Mouse (Mus musculus) adrenal gland, postnatal 4 days (tissue): ENCODE data around the gene Gm3642. TPM values are rescaled to one million over a fixed set of nuclear protein-coding genes. Genes with fewer than 3 reads are reported as not detected.
"Not testable (repeated sequence)": the region's sequence is repeated elsewhere in the genome, so short reads cannot be mapped to it uniquely, and the experiment has no call there.

Source experiments
- DNase-seq, 2 experiments: peaks; one replicate each; pipeline ENCODE4 v3.0.0; 2021 to 2022; ENCODE audit warnings: low spot score in 2 of 2, mixed read lengths in 2 of 2
- long read RNA-seq, 2 experiments: library from polyadenylated mRNA; stranded (forward); transcript quantifications; one replicate each; pipeline ENCODE4 v2.0.0; 2021
- total RNA-seq, 2 experiments: library from RNA; stranded (reverse); gene quantifications; 2 replicates each; pipeline ENCODE4 v1.2.3; 2021

Gene Gm3642
- not detected for total RNA-seq
- long read RNA-seq, experiment 1: 0 reads
- long read RNA-seq, experiment 2: 0 reads

DNA sequence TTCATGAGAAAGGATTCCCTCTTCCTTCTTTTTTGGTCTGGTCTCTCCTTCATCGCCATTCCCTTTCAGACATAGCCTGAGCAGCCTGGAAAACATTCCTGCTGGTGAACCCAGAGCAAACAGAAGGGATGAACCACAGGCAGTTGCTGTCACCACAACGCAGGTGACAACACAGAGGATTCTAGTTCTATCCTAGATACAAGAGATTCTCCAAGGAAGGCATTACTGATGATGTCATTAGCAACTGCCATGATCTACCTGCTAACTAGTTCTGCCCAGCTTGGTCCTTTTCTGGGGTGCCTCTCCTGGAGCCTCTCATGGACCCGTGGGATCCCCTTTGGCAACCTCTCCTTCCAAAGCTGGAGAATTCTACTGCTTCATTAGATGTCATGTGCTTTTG lies at the start of gene Gm3642:
Gene Gm3642 (minus strand): TSS at position 101 of the 400 bp plus-strand sequence.
- DNase-seq: not testable (repeated sequence)

DNA sequence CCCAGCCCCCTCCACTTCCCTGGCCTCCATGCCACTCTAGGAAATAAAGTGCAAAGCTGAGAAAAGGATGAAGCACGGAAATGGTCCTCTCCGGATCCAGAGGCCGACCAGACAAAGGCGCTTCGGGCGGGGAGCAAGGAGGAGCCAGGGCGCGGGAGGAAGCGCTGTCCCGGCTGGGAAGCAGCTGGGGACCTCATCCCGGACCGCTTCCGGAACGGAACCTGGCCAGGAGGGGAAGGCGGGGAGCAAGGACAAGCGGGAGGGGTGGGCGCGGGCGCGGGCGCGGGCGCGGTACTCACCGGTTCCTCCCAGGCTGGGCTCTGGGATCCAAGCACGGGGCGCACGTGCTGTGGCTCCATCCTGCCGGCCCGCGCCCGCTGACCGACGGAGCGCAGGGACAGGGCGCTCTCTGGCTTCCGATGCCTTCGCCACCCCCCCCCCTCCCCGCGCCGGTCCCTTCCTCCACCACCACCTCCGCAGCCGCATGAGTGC lies 49.5 kb upstream of the Gm3642 start, which contains the start of gene Gm3667:
Gene Gm3667 (minus strand): TSS at position 442 of the 492 bp plus-strand sequence.
- DNase-seq: not testable (repeated sequence)

DNA sequence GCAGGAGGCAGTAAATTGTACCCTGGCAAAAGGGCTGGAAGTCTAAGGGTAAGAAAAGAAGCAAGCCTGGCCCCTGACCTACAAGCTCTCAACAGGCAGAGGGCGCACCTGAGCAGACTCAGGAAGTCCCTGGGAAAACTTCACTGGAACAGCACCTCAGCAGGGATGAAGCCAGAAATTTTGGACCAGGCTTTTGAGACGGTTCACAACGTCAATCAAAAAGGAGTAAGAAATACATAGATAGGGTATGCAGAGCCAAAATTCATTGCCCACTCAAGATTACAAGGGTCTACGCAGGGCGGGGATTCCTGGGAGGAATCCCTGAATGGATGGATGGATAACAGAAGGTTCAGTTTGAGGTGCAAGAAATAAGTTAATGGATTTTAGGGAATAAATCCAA lies 48.7 kb upstream of the Gm3642 start:
- DNase-seq: not testable (repeated sequence)

DNA sequence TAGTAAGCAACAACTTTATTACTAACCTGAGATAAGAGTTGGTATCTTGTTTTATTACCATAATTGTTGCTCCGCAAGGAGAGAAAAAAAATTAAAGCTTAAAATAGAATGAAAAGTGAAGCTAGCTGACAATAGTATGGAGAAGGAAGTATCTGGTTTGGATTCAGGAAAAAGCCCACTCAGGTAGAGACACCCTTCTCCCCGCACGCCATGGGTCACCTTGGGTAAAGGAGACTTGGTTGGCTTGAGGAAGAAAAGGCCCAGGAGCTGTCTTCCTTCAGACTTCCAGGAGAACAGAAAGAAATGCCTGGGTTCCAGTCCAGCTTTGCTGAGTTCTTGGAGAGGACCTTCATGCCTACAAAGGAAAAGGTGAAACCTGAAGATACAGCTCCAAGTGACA lies 16.8 kb downstream of the Gm3642 start:
- DNase-seq: not testable (repeated sequence)

Other genes with a start within 250 kb of the Gm3642 start
- gene Gm3629, start 249.7 kb downstream of the Gm3642 start, total RNA-seq: under 1 TPM; 0.25 to 0.31 TPM
- not detected for gene Gm3460, start 217.9 kb downstream of the Gm3642 start, total RNA-seq
- not detected for gene Gm10251, start 156.1 kb downstream of the Gm3642 start, total RNA-seq
- not detected for gene Gm8050, start 120.1 kb downstream of the Gm3642 start, total RNA-seq
- gene Gm3636, start 98.0 kb downstream of the Gm3642 start, total RNA-seq: 1 to 10 TPM in 1 of 2 experiments, under 1 TPM in 1; 0.85 to 1.8 TPM
- gene Gm8362, start 65.9 kb downstream of the Gm3642 start, total RNA-seq: not detected
- under 1 TPM in 1 of 2 experiments, not detected in 1; 0.34 TPM for gene Gm3667, start 49.7 kb upstream of the Gm3642 start, total RNA-seq
- gene Gm6356, start 133.5 kb upstream of the Gm3642 start, total RNA-seq: not detected
- under 1 TPM in 1 of 2 experiments, not detected in 1; 0.22 TPM for gene Gm10406, start 187.1 kb upstream of the Gm3642 start, total RNA-seq
- not detected for gene Gm3685, start 204.7 kb upstream of the Gm3642 start, total RNA-seq